Mouse (Mus musculus) spleen, adult 18-20 months (tissue): ENCODE measurements around the gene Znrf1.
"Not testable (repeated sequence)": the region's sequence is repeated elsewhere in the genome, so short reads cannot be mapped to it uniquely, and the experiment has no call there.

Experiments
- DNase-seq, 2 experiments: peaks; one replicate each; pipeline ENCODE4 v3.0.0; 2022; ENCODE audit warnings: mixed read lengths in 2 of 2

The Znrf1 gene

GRCm38 (mm10) chr8:111536031-111536977 lies at the start of gene Znrf1:
Znrf1 (plus strand) TSS chr8:111536097.
- DNase-seq, result peak; percentile 59 to 70

GRCm38 (mm10) chr8:111490034-111490591 lies 45.8 kb upstream of the Znrf1 start:
- DNase-seq, result no peak

GRCm38 (mm10) chr8:111491191-111491590 lies 44.7 kb upstream of the Znrf1 start:
- DNase-seq, result no peak

- DNase-seq, result no peak
Observed at GRCm38 (mm10) chr8:111492508-111492907, 43.4 kb upstream of the Znrf1 start.

- DNase-seq, result no peak
Observed at GRCm38 (mm10) chr8:111493176-111493575, 42.7 kb upstream of the Znrf1 start.

GRCm38 (mm10) chr8:111496326-111496725 lies 39.6 kb upstream of the Znrf1 start:
- DNase-seq, result no peak

- not testable (repeated sequence) for DNase-seq
Observed at GRCm38 (mm10) chr8:111498249-111498648, 37.6 kb upstream of the Znrf1 start.

- DNase-seq, result no peak
Observed at GRCm38 (mm10) chr8:111501724-111502464, 34.0 kb upstream of the Znrf1 start.

- no peak for DNase-seq
Observed at GRCm38 (mm10) chr8:111508566-111508965, 27.3 kb upstream of the Znrf1 start.

GRCm38 (mm10) chr8:111509278-111509677 lies 26.6 kb upstream of the Znrf1 start:
- no peak for DNase-seq

GRCm38 (mm10) chr8:111510401-111510800 lies 25.5 kb upstream of the Znrf1 start:
- no peak for DNase-seq

- no peak for DNase-seq
Observed at GRCm38 (mm10) chr8:111512941-111513340, 23.0 kb upstream of the Znrf1 start.

- DNase-seq, result no peak
Observed at GRCm38 (mm10) chr8:111513446-111513845, 22.5 kb upstream of the Znrf1 start.

GRCm38 (mm10) chr8:111516451-111517035 lies 19.4 kb upstream of the Znrf1 start:
- no peak for DNase-seq

GRCm38 (mm10) chr8:111517466-111517865 lies 18.4 kb upstream of the Znrf1 start:
- DNase-seq, result no peak

GRCm38 (mm10) chr8:111521713-111522429 lies 14.0 kb upstream of the Znrf1 start, which contains the start of gene Wdr59:
Wdr59 (minus strand) TSS chr8:111522092.
- DNase-seq, result peak; percentile 94

GRCm38 (mm10) chr8:111526403-111527024 lies 9.4 kb upstream of the Znrf1 start:
- no peak for DNase-seq

- DNase-seq, result no peak
Observed at GRCm38 (mm10) chr8:111527149-111527548, 8.7 kb upstream of the Znrf1 start.

- no peak for DNase-seq
Observed at GRCm38 (mm10) chr8:111528071-111528470, 7.8 kb upstream of the Znrf1 start.

GRCm38 (mm10) chr8:111531191-111531590 lies 4.7 kb upstream of the Znrf1 start:
- no peak for DNase-seq

GRCm38 (mm10) chr8:111531621-111532020 lies 4.3 kb upstream of the Znrf1 start:
- DNase-seq, result no peak

GRCm38 (mm10) chr8:111533503-111533902 lies 2.4 kb upstream of the Znrf1 start:
- no peak for DNase-seq
